In genomic region chr8:111740994-111741393, GRCm38 (mm10) we compare ENCODE assay signal across 8 mouse cellular contexts. TPM values are rescaled to one million over a fixed set of nuclear protein-coding genes. Genes with fewer than 3 reads are reported as not detected.
A peak's percentile ranks its signal among the peaks of the same experiment; 100 is the strongest.
DNase-seq lines count a peak whose midpoint lies in the region; ATAC-seq lines count a peak whose summit lies in the region.

No protein-coding gene starts in this region.

- H3K4me2 ChIP-seq in heart, embryonic 15.5 days, result peak overlapping the region; percentile 24
- H3K4me2 ChIP-seq in forebrain, embryonic 11.5 days (ENCODE audit: low read depth, low read length, severe bottlenecking), result no peak overlapping the region
- peak overlapping the region; percentile 30; the same call in 1 of the 2 replicates for H3K4me2 ChIP-seq in intestine, embryonic 16.5 days (ENCODE audit: low read depth, low read length)
- peak overlapping the region; percentile 56 for H3K4me2 ChIP-seq in midbrain, embryonic 15.5 days

- 0 out of 2 replicates have a peak overlapping the region, but pooled peaks have one; percentile 18 for H3K9ac ChIP-seq in heart, embryonic 15.5 days
- H3K9ac ChIP-seq in forebrain, embryonic 11.5 days (ENCODE audit: low read length), result no peak overlapping the region
- 0 out of 2 replicates have a peak overlapping the region, but pooled peaks have one; percentile 38 for H3K9ac ChIP-seq in intestine, embryonic 16.5 days (ENCODE audit: low read depth, low read length)
- H3K9ac ChIP-seq in midbrain, embryonic 15.5 days, result no peak overlapping the region

- ATAC-seq in heart, embryonic 15.5 days (replicated peaks; ENCODE audit: insufficient number of reproducible peaks, insufficient read depth, low FRiP score, low read depth), result no peak
- ATAC-seq in forebrain, embryonic 11.5 days (replicated peaks; ENCODE audit: low FRiP score), result no peak
- no peak for ATAC-seq in intestine, embryonic 16.5 days
- no peak for ATAC-seq in midbrain, embryonic 15.5 days (replicated peaks)

- no peaks in the 10 kb centered on the region for H3K27me3 ChIP-seq in heart, embryonic 15.5 days
- H3K27me3 ChIP-seq in forebrain, embryonic 11.5 days (ENCODE audit: control insufficient read depth, insufficient read depth, low read length), result no peaks in the 10 kb centered on the region
- H3K27me3 ChIP-seq in intestine, embryonic 16.5 days (replicated peaks; ENCODE audit: control insufficient read depth, insufficient read depth, low read length), result no peaks in the 10 kb centered on the region
- H3K27me3 ChIP-seq in midbrain, embryonic 15.5 days (replicated peaks), result no peaks in the 10 kb centered on the region

- H3K4me3 ChIP-seq in heart, embryonic 15.5 days, result no peak overlapping the region
- H3K4me3 ChIP-seq in forebrain, embryonic 11.5 days (ENCODE audit: low read depth, low read length), result no peak overlapping the region
- no peak overlapping the region for H3K4me3 ChIP-seq in intestine, embryonic 16.5 days (ENCODE audit: low read length)
- peak overlapping the region; percentile 97; the same call in 1 of the 2 replicates for H3K4me3 ChIP-seq in midbrain, embryonic 15.5 days

- no peaks in the 10 kb centered on the region for H3K9me3 ChIP-seq in heart, embryonic 15.5 days (replicated peaks)
- no peaks in the 10 kb centered on the region for H3K9me3 ChIP-seq in forebrain, embryonic 11.5 days (ENCODE audit: control insufficient read depth, low read length)
- H3K9me3 ChIP-seq in intestine, embryonic 16.5 days (ENCODE audit: control insufficient read depth, low read length), result no peaks in the 10 kb centered on the region
- no peaks in the 10 kb centered on the region for H3K9me3 ChIP-seq in midbrain, embryonic 15.5 days

- 53% methylated on average over 8 of the region's 8 CpGs for WGBS in heart, embryonic 15.5 days
- 93% methylated on average over 8 of the region's 8 CpGs for WGBS in forebrain, embryonic 11.5 days
- 78% methylated on average over 8 of the region's 8 CpGs for WGBS in intestine, embryonic 16.5 days
- 76% methylated on average over 8 of the region's 8 CpGs for WGBS in midbrain, embryonic 15.5 days

- peaks cover 77% of the 10 kb centered on the region for H3K4me1 ChIP-seq in heart, embryonic 15.5 days (replicated peaks)
- H3K4me1 ChIP-seq in forebrain, embryonic 11.5 days (replicated peaks; ENCODE audit: control insufficient read depth, insufficient read depth, low read length), result peaks cover 27% of the 10 kb centered on the region
- peaks cover 78% of the 10 kb centered on the region for H3K4me1 ChIP-seq in intestine, embryonic 16.5 days (ENCODE audit: control insufficient read depth, insufficient read depth, low read length)
- peaks cover 85% of the 10 kb centered on the region for H3K4me1 ChIP-seq in midbrain, embryonic 15.5 days

- H3K27ac ChIP-seq in heart, embryonic 15.5 days, result peak overlapping the region; percentile 48; the same call in 1 of the 2 replicates
- no peak overlapping the region for H3K27ac ChIP-seq in forebrain, embryonic 11.5 days (ENCODE audit: low read depth, low read length)
- H3K27ac ChIP-seq in intestine, embryonic 16.5 days (ENCODE audit: low read length), result peak overlapping the region; percentile 75
- no peak overlapping the region for H3K27ac ChIP-seq in midbrain, embryonic 15.5 days

- no peaks in the 10 kb centered on the region for H3K36me3 ChIP-seq in heart, embryonic 15.5 days
- no peaks in the 10 kb centered on the region for H3K36me3 ChIP-seq in forebrain, embryonic 11.5 days (ENCODE audit: control insufficient read depth, insufficient read depth, low read length)
- H3K36me3 ChIP-seq in intestine, embryonic 16.5 days (ENCODE audit: control insufficient read depth, insufficient read depth, low read length), result no peaks in the 10 kb centered on the region
- H3K36me3 ChIP-seq in midbrain, embryonic 15.5 days (replicated peaks), result no peaks in the 10 kb centered on the region

- DNase-seq in heart, adult 8-10 months (ENCODE audit: low spot score), result no peak
- peak; percentile 43 for DNase-seq in forebrain, embryonic 11.5 days (ENCODE audit: low spot score)
- no peak for DNase-seq in gastrocnemius, postnatal 10 days
- DNase-seq in embryo, embryonic 10.5 days (ENCODE audit: low spot score), result no peak
- no peak for DNase-seq in embryo, embryonic 9.5 days (ENCODE audit: extremely low spot score)

RNA-seq across cellular contexts. Expression of gene Bcar1, which starts 2.6 kb away (rescaled TPM):
- polyA plus RNA-seq in heart, embryonic 15.5 days (2015; fragmentation: Nextera tagmentation; extraction: Ambion mirVana), result 40.1 and 45.3 TPM in 2 replicates
- 10 to 100 TPM; 18.5 to 21.8 (median 19.5) TPM for total RNA-seq in heart, adult 8-10 months (2022)
- 60.1 and 60.8 TPM in 2 replicates for polyA plus RNA-seq in forebrain, embryonic 11.5 days (2014; fragmentation: Nextera tagmentation; extraction: Ambion mirVana)
- polyA plus RNA-seq in intestine, embryonic 16.5 days (2015; fragmentation: Nextera tagmentation; extraction: Ambion mirVana), result 44.6 and 48.5 TPM in 2 replicates
- 51.9 and 55.8 TPM in 2 replicates for polyA plus RNA-seq in midbrain, embryonic 15.5 days (2015; fragmentation: Nextera tagmentation; extraction: Ambion mirVana)
- 10 to 100 TPM; 22.3 to 27.1 TPM for total RNA-seq in gastrocnemius, postnatal 10 days (2021)

RNA-seq across cellular contexts. Expression of gene Ctrb1, which starts 50.2 kb away (rescaled TPM):
- 0.43 and 2.9 TPM in 2 replicates for polyA plus RNA-seq in heart, embryonic 15.5 days (2015; fragmentation: Nextera tagmentation; extraction: Ambion mirVana)
- total RNA-seq in heart, adult 8-10 months (2022), result not detected
- polyA plus RNA-seq in forebrain, embryonic 11.5 days (2014; fragmentation: Nextera tagmentation; extraction: Ambion mirVana), result not detected in 2 replicates
- polyA plus RNA-seq in intestine, embryonic 16.5 days (2015; fragmentation: Nextera tagmentation; extraction: Ambion mirVana), result 1,904 and 2,500 TPM in 2 replicates
- 2.5 TPM in 1 of 2 replicates, not detected in the other for polyA plus RNA-seq in midbrain, embryonic 15.5 days (2015; fragmentation: Nextera tagmentation; extraction: Ambion mirVana)
- not detected for total RNA-seq in gastrocnemius, postnatal 10 days (2021)

Comparison
In these comparisons a context has a peak if more than half of its experiments do, and no peak if none do; other contexts are left out.
1. H3K27ac ChIP-seq: peak in heart, embryonic 15.5 days (single experiment) and intestine, embryonic 16.5 days (single experiment); none in forebrain, embryonic 11.5 days (single experiment) and midbrain, embryonic 15.5 days (single experiment).
2. H3K9ac ChIP-seq: peak in heart, embryonic 15.5 days (single experiment) and intestine, embryonic 16.5 days (single experiment); none in forebrain, embryonic 11.5 days (single experiment) and midbrain, embryonic 15.5 days (single experiment).
3. RNA of gene Ctrb1, which starts 50.2 kb away (polyA plus RNA-seq): 1,904 to 2,500 TPM in intestine, embryonic 16.5 days; 0.43 to 2.9 TPM in heart, embryonic 15.5 days, 2.5 TPM in midbrain, embryonic 15.5 days and not detected in forebrain, embryonic 11.5 days; every median in the first group is over 100 times any median in the second.